ENCODE assay signal across 14 mouse cellular contexts in the genomic region with DNA sequence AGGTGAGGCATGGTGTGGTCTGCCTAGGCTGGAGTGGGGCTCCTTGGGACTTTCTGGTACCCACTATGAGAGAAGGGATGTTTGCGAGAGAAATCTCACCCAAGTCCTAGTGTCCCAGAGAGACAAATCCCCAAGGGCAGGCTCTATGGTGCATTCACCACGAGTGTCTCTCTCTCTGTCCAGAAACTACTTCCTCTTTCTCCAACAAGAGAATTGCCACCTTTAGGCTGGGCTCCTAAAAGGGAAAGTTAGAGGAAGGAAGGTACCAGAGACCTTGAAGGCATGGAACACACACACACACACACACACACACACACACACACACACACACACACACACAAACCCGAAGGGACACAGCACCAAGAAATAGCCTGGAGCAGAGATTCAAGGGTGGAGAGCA.
"Had no signal": no experiment of that assay in that cellular context is flagged by ENCODE, and none has a peak within 500 bp of the region (broad histone marks: within the 10 kb centered on the region; RNA-seq: fewer than 3 reads in every experiment).

No protein-coding gene starts in this region.

- H3K9me3 ChIP-seq: liver, embryonic 13.5 days; midbrain, embryonic 12.5 days; midbrain, embryonic 15.5 days; neural tube, embryonic 12.5 days; neural tube, embryonic 15.5 days had no signal

- H3K4me3 ChIP-seq: liver, embryonic 13.5 days; midbrain, embryonic 12.5 days; midbrain, embryonic 15.5 days; neural tube, embryonic 12.5 days; neural tube, embryonic 15.5 days had no signal

- ATAC-seq: inflammation-experienced regulatory T-cells, adult 6 months; intestine, embryonic 16.5 days; midbrain, embryonic 15.5 days had no signal

- H3K4me2 ChIP-seq: liver, embryonic 13.5 days; midbrain, embryonic 12.5 days; midbrain, embryonic 15.5 days; neural tube, embryonic 12.5 days; neural tube, embryonic 15.5 days had no signal

- DNase-seq: kidney, adult 18-20 months; kidney, adult 9 months; kidney, postnatal 25 days; liver, embryonic 13.5 days; lung, adult 2 months; right cerebral cortex, postnatal 4 days had no signal

- H3K36me3 ChIP-seq: liver, embryonic 13.5 days; midbrain, embryonic 12.5 days; midbrain, embryonic 15.5 days; neural tube, embryonic 12.5 days; neural tube, embryonic 15.5 days had no signal

- H3K27ac ChIP-seq: kidney, postnatal 0 days; liver, embryonic 13.5 days; macrophage; midbrain, embryonic 12.5 days; midbrain, embryonic 15.5 days; neural tube, embryonic 12.5 days; neural tube, embryonic 15.5 days had no signal

- H3K9ac ChIP-seq: liver, embryonic 13.5 days; midbrain, embryonic 12.5 days; midbrain, embryonic 15.5 days; neural tube, embryonic 12.5 days; neural tube, embryonic 15.5 days had no signal

- H3K27me3 ChIP-seq: midbrain, embryonic 15.5 days; neural tube, embryonic 15.5 days had no signal
